Mouse (Mus musculus) bone marrow macrophage, adult 2 months (primary cell): ENCODE measurements around the gene Ccdc102a. TPM values are rescaled to one million over a fixed set of nuclear protein-coding genes. Genes with fewer than 3 reads are reported as not detected.
A peak's percentile ranks its signal among the peaks of the same experiment; 100 is the strongest.

Source experiments
- H3K27ac ChIP-seq: 2 replicates; pipeline ENCODE4 v1.5.1; 2012; ENCODE audit warnings: low read depth, low read length; ENCODE audit not compliant: insufficient read depth
- H3K4me1 ChIP-seq: 2 replicates; pipeline ENCODE4 v1.6.1; 2012; ENCODE audit warnings: low read length; ENCODE audit not compliant: control insufficient read depth, insufficient read depth
- H3K4me3 ChIP-seq: 2 replicates; pipeline ENCODE4 v1.5.1; 2012; ENCODE audit warnings: mild to moderate bottlenecking, low read length, moderate library complexity; ENCODE audit not compliant: insufficient read depth
- CTCF ChIP-seq: IDR thresholded peaks from 2 replicates; pipeline ENCODE4 v1.5.1; 2012; ENCODE audit warnings: low read depth, mild to moderate bottlenecking, low read length, moderate library complexity
- POLR2A ChIP-seq: IDR thresholded peaks from 2 replicates; pipeline ENCODE4 v1.6.1; 2012; ENCODE audit warnings: mild to moderate bottlenecking, low read depth, low read length, borderline replicate concordance
- polyA plus RNA-seq: library from polyadenylated mRNA; stranded (reverse); fragments of >200 nt; gene quantifications from 2 replicates; pipeline ENCODE4 v1.2.4, GENCODE M21; 2012; ENCODE audit not compliant: missing spikeins, insufficient read depth, insufficient read length

Ccdc102a gene
- polyA plus RNA-seq, 1 experiment: not detected

GRCm38 (mm10) chr8:94876820-94877219 is 41.1 kb downstream of the Ccdc102a start:
- TF ChIP-seq POLR2A (no peak), CTCF (no peak)
- no peak overlapping the region for H3K27ac ChIP-seq
- H3K4me3 ChIP-seq: no peak overlapping the region
- 0 out of 2 replicates have a peak, but pooled peaks cover 4% of the 10 kb centered on the region for H3K4me1 ChIP-seq

DNA sequence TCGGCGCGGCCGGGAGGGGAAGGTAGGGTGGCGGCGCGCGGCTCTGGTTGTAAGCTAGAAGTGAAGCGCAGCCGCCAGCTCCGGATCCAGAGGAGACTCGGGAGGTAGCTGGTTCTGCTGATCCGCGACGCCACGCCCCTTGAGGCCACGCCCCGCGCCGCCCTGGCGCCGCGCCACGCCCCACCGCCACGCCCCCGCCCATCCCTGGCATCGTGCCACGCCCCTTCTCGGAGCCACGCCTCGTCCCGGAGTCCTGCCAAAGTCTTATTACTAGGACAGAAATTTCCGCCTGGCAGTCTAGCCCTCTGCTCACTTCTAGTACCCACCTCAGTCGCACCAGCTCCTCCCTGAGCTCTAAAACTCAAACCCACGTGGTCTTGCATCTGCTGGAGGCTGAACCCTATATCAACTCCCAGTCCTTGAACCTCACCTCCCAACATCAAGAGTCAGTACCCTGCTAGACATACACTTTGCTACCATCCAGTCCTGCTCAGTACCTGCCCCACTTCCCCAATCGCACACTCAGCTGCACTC is 41.6 kb downstream of the Ccdc102a start, which contains the start of gene Dok4:
Dok4 (minus strand) TSS at position 134 of the 534 bp plus-strand sequence.
- TF ChIP-seq POLR2A: no peak
- TF ChIP-seq CTCF: no peak
- H3K4me1 ChIP-seq: 0 out of 2 replicates have a peak, but pooled peaks cover 7% of the 10 kb centered on the region
- H3K27ac ChIP-seq: no peak within 1 kb of the TSS
- H3K4me3 ChIP-seq: peak within 1 kb of the TSS; percentile 57

DNA sequence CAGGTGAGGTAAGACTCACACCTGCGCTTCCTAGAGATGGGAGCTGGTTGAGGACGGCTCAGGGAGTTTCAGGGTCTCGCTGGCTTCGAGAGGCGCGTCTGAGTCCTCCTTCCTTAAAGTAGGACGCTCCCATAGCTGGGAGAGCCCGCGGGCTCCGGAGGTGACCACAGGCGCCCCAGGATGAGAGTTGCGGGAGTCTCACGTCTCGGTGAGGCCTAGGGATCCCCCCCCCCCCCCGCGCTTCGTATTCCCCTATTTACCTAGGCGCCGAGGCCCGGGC is 42.1 kb downstream of the Ccdc102a start:
- peak overlapping the region; percentile 57 for H3K4me3 ChIP-seq
- H3K27ac ChIP-seq: no peak overlapping the region
- no peak for TF ChIP-seq CTCF
- TF ChIP-seq POLR2A: no peak
- 0 out of 2 replicates have a peak, but pooled peaks cover 7% of the 10 kb centered on the region for H3K4me1 ChIP-seq

GRCm38 (mm10) chr8:94875096-94875870 is 42.6 kb downstream of the Ccdc102a start:
- 0 out of 2 replicates have a peak, but pooled peaks cover 7% of the 10 kb centered on the region for H3K4me1 ChIP-seq

DNA sequence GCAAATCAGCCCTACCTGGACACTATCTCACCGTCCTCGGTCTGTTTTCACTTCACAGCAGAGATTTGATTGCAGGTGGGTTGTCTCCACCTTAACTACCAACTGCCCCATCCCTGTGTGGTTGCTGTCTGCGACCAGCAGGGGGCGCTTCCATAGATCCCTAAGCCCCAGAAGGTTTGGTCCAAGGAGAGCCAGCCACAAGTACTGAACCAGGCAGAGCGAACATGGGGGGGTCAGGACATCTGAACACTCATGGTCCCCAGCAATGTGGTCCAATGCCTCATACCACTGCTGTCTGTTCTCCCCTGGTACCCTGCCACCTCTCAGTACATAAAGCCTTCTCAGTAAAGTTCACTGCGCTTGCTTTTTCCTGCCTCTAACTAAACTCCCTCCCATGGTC is 43.5 kb downstream of the Ccdc102a start:
- H3K27ac ChIP-seq: no peak overlapping the region
- H3K4me1 ChIP-seq: 0 out of 2 replicates have a peak, but pooled peaks cover 7% of the 10 kb centered on the region
- no peak overlapping the region for H3K4me3 ChIP-seq
- TF ChIP-seq CTCF (peak; percentile 98), POLR2A (no peak)

More at GRCm38 (mm10) chr8:94875096-94875870, 42.6 kb downstream of the Ccdc102a start:
- Histone ChIP-seq H3K4me3 (peak overlapping the region; percentile 57), H3K27ac (no peak overlapping the region)
- TF ChIP-seq CTCF (no peak), POLR2A (no peak)

GRCm38 (mm10) chr8:94872576-94872975 is 45.3 kb downstream of the Ccdc102a start:
- Histone ChIP-seq H3K27ac (no peak overlapping the region), H3K4me1 (0 out of 2 replicates have a peak, but pooled peaks cover 7% of the 10 kb centered on the region)

GRCm38 (mm10) chr8:94872156-94872555 is 45.7 kb downstream of the Ccdc102a start:
- 0 out of 2 replicates have a peak, but pooled peaks cover 7% of the 10 kb centered on the region for H3K4me1 ChIP-seq
- TF ChIP-seq CTCF (no peak), POLR2A (no peak)
- no peak overlapping the region for H3K27ac ChIP-seq
- no peak overlapping the region for H3K4me3 ChIP-seq

More at GRCm38 (mm10) chr8:94872576-94872975, 45.3 kb downstream of the Ccdc102a start:
- TF ChIP-seq POLR2A (no peak), CTCF (no peak)
- no peak overlapping the region for H3K4me3 ChIP-seq

DNA sequence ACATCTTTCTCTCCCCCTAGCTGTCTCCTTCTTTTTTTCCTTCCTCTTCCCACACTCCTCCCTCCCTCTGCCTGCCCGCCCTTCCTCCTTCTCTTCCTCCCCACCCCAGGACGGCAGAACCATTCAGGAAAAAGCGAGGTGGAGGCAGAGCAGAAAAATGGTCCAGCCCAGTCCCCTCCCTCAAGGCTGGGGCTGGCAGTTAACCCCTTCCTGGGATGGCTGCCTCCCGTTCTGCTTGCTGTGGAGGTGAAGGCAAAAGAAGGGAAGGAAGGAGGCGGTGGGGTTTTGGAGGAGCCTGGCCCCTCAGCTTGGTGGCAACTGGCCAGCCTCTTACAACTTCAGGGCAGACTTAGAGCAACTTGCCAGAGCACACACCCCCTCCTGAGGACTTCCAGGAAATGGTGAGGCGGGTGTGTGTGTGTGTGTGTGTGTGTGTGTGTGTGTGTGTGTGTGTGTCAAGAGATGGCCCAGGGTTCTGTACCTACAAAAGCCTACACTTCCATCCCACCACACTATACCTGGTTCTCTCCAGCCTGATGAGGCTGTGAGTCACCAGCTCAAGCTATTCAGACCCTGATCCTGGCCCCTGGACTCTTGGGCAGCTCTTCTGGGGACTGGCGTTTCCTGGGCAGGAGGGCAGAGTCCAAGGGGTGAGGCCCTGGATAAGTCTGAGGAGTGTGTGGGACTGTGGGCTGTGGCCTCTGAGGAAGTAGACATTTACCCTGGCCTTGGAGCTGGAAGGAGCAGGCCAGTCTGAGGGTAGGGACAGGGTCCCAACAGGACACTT is 46.6 kb downstream of the Ccdc102a start:
- no peak overlapping the region for H3K27ac ChIP-seq
- 0 out of 2 replicates have a peak, but pooled peaks cover 2% of the 10 kb centered on the region for H3K4me1 ChIP-seq

DNA sequence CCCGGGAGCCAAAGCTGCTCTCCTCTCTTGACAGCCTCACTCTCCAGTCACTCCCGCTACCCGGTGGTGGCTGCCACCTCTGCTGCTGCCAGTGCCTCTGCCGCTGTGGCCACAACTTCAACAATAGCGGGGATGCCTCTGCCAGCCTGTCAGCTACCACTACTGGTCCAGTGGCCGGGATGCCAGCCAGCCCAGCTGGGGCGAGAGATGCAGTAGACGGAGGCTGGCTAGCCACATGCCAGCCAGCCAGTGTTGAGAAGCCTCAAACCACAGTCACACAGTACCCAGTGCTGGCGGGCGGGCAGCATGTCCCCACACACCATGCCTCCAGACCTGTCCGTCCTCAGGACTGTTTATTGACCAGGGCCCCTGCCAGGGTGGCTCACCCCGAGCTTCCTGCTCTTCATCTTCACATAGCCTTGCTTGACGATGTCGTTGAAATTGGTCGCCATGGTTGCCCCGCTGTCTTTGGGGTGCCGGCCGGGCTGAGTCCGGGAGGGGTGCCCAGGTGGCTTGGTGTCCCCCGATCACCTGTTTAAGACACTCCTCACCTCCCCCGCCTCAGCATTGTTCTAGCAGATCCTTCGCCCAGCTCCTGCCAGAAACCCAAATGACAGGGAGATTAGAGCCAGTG is 47.3 kb downstream of the Ccdc102a start:
- Histone ChIP-seq H3K4me1 (0 out of 2 replicates have a peak, but pooled peaks cover 2% of the 10 kb centered on the region), H3K27ac (no peak overlapping the region), H3K4me3 (peak overlapping the region; percentile 33)
- TF ChIP-seq POLR2A (no peak), CTCF (no peak)

More for the DNA sequence above, 46.6 kb downstream of the Ccdc102a start:
- TF ChIP-seq CTCF (no peak), POLR2A (no peak)
- H3K4me3 ChIP-seq: peak overlapping the region; percentile 33
